Mouse (Mus musculus): Measurements from ENCODE around the gene Upk1b. TPM values are rescaled to one million over a fixed set of nuclear protein-coding genes. Genes with fewer than 3 reads are reported as not detected.

Gene Upk1b
- total and polyA plus RNA-seq, 3 experiments: not detected

GRCm38 (mm10) chr16:38755452-38756176 is 44.5 kb downstream of the Upk1b start:
- Histone ChIP-seq H3K27ac (ENCODE audit: insufficient read depth, low read depth) (no peak overlapping the region), H3K9ac (ENCODE audit: insufficient read depth, low read depth) (no peak overlapping the region), H3K4me2 (ENCODE audit: insufficient read depth, low read depth, poor library complexity, severe bottlenecking) (no peak overlapping the region), H3K4me1 (ENCODE audit: control insufficient read depth in 1 of 2, insufficient read depth in 2 of 2) (peaks cover 3 to 10% of the 10 kb centered on the region in 2 experiments; a peak in 3 of 4 replicates), H3K36me3 (replicated peaks in 1 of 2; ENCODE audit: control insufficient read depth in 1 of 2, insufficient read depth in 1 of 2, low read length in 1 of 2) (no peaks in the 10 kb centered on the region), H3K79me2 (replicated peaks; ENCODE audit: control insufficient read depth, extremely low read depth, insufficient read depth, poor library complexity, severe bottlenecking) (no peaks in the 10 kb centered on the region), H3K4me3 (replicated peaks in 1 of 3; ENCODE audit: low read depth in 2 of 3, low read length in 2 of 3, poor library complexity in 1 of 3) (no peak overlapping the region), H3K27me3 (replicated peaks) (no peaks in the 10 kb centered on the region), H3K9me3 (replicated peaks; ENCODE audit: low read length) (no peaks in the 10 kb centered on the region)
- in situ Hi-C loops (cut with MboI; ENCODE audit: low pct_ligation_motif_present, low pct_unique_long_range_greater_than_20kb, low sequenced_read_pairs): no loop called here
- TF ChIP-seq CTCF (conservative IDR thresholded peaks at IDR 0.05 in 1 of 2, IDR thresholded peaks at IDR 0.05 in 1 of 2; ENCODE audit: low read depth in 2 of 2, low read length in 2 of 2): no peak
- no peak for TF ChIP-seq GABPA (IDR thresholded peaks at IDR 0.05; ENCODE audit: insufficient replicate concordance, low read depth, low read length)
- DNase-seq (ENCODE audit: extremely low read depth): no peak
- dilution Hi-C loops (cut with MboI; ENCODE audit: extremely low pct_ligation_motif_present, extremely low pct_unique_long_range_greater_than_20kb, low sequenced_read_pairs): no loop called here

DNA sequence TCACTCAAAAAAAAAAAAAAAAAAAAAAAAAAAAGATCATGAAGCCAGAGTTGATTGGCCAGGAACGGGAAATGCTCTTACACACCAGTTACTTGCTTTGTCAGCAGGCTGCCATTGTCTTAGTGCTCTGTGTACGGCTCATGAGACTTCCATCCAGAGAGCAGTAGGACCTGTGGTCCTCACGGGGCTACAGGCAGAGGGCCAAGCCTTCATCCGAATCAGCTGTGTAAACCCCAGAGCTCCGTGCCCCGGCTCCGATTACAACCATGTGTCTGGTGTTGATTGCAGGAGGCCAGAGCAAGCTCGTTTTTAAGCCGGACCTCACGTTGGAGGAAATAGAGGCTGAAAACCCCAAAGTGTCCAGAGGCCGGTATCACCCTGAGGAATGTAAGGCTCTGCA is 46.5 kb downstream of the Upk1b start:
- Histone ChIP-seq H3K79me2 (replicated peaks; ENCODE audit: control insufficient read depth, extremely low read depth, insufficient read depth, poor library complexity, severe bottlenecking) (no peaks in the 10 kb centered on the region), H3K27me3 (replicated peaks) (no peaks in the 10 kb centered on the region), H3K4me3 (replicated peaks in 1 of 3; ENCODE audit: low read depth in 2 of 3, low read length in 2 of 3, poor library complexity in 1 of 3) (no peak overlapping the region), H3K4me1 (ENCODE audit: control insufficient read depth in 1 of 2, insufficient read depth in 2 of 2) (peaks cover 0 to 3% of the 10 kb centered on the region in 2 experiments; a peak in 2 of 4 replicates), H3K27ac (ENCODE audit: insufficient read depth, low read depth) (no peak overlapping the region), H3K36me3 (replicated peaks in 1 of 2; ENCODE audit: control insufficient read depth in 1 of 2, insufficient read depth in 1 of 2, low read length in 1 of 2) (no peaks in the 10 kb centered on the region), H3K9me3 (replicated peaks; ENCODE audit: low read length) (no peaks in the 10 kb centered on the region), H3K4me2 (ENCODE audit: insufficient read depth, low read depth, poor library complexity, severe bottlenecking) (no peak overlapping the region), H3K9ac (ENCODE audit: insufficient read depth, low read depth) (no peak overlapping the region)
- dilution Hi-C loops (cut with MboI; ENCODE audit: extremely low pct_ligation_motif_present, extremely low pct_unique_long_range_greater_than_20kb, low sequenced_read_pairs): no loop called here
- in situ Hi-C loops (cut with MboI; ENCODE audit: low pct_ligation_motif_present, low pct_unique_long_range_greater_than_20kb, low sequenced_read_pairs): no loop called here
- no peak for DNase-seq (ENCODE audit: extremely low read depth)
- TF ChIP-seq USF2 (conservative IDR thresholded peaks at IDR 0.05; ENCODE audit: low read depth, low read length) (no peak), TBP (conservative IDR thresholded peaks at IDR 0.05; ENCODE audit: low read depth, low read length) (no peak), MAX (IDR thresholded peaks at IDR 0.05; ENCODE audit: low read length) (no peak), USF1 (IDR thresholded peaks at IDR 0.05; ENCODE audit: low read depth, low read length) (no peak), MAFK (IDR thresholded peaks at IDR 0.05; ENCODE audit: insufficient replicate concordance, low read length) (no peak), ELF1 (IDR thresholded peaks at IDR 0.05; ENCODE audit: low read depth, low read length) (no peak), ZNF384 (IDR thresholded peaks at IDR 0.05; ENCODE audit: low read depth, low read length) (no peak; the same call in 1 of the 2 replicates), ZMIZ1 (IDR thresholded peaks at IDR 0.05; ENCODE audit: low read depth, low read length) (no peak), CHD1 (IDR thresholded peaks at IDR 0.05; ENCODE audit: low read depth, low read length) (no peak), GABPA (IDR thresholded peaks at IDR 0.05; ENCODE audit: insufficient replicate concordance, low read depth, low read length) (no peak), JUND (conservative IDR thresholded peaks at IDR 0.05; ENCODE audit: low read depth, low read length) (no peak), CTCF (conservative IDR thresholded peaks at IDR 0.05 in 1 of 2, IDR thresholded peaks at IDR 0.05 in 1 of 2; ENCODE audit: low read depth in 2 of 2, low read length in 2 of 2) (no peak), SMC3 (IDR thresholded peaks at IDR 0.05; ENCODE audit: low read depth, low read length) (no peak), CHD2 (IDR thresholded peaks at IDR 0.05; ENCODE audit: low read length) (no peak), ETS1 (conservative IDR thresholded peaks at IDR 0.05; ENCODE audit: low read depth, low read length) (no peak), ZKSCAN1 (IDR thresholded peaks at IDR 0.05; ENCODE audit: borderline replicate concordance, low read depth, low read length) (no peak), POLR2A (IDR thresholded peaks at IDR 0.05; ENCODE audit: low read depth, low read length) (no peak), NELFE (IDR thresholded peaks at IDR 0.05; ENCODE audit: low read depth, low read length) (no peak)
